Mouse (Mus musculus) liver, embryonic 14.5 days (tissue): ENCODE results near the gene Ezh1. TPM values are rescaled to one million over a fixed set of nuclear protein-coding genes. Genes with fewer than 3 reads are reported as not detected.

Source experiments
- ATAC-seq: fragments of 200-750 bp; cut with Nextera tagmentation; 2 replicates; pipeline ENCODE4 v1.8.0; 2017; ENCODE audit warnings: moderate number of reproducible peaks, mild to moderate bottlenecking, moderate library complexity; ENCODE audit not compliant: insufficient read depth
- DNase-seq, 3 experiments: peaks; one replicate each; pipeline ENCODE4 v3.0.0-alpha.2; 2012 to 2013; ENCODE audit warnings: low read depth in 3 of 3, low spot score in 3 of 3
- H3K27ac ChIP-seq: fragments of 300-500 bp; sonication (generic); 2 replicates; pipeline ENCODE4 v1.5.1; 2014; ENCODE audit warnings: moderate library complexity, mild to moderate bottlenecking, control low read depth, inconsistent platforms
- H3K27me3 ChIP-seq: fragments of 300-500 bp; sonication (generic); 2 replicates; pipeline ENCODE4 v1.6.1; 2014; ENCODE audit warnings: mild to moderate bottlenecking, low read length, moderate library complexity; ENCODE audit not compliant: control insufficient read depth, insufficient read depth
- H3K36me3 ChIP-seq: fragments of 300-500 bp; sonication (generic); replicated peaks from 2 replicates; pipeline ENCODE4 v1.6.1; 2014; ENCODE audit warnings: low read depth; ENCODE audit not compliant: control insufficient read depth, insufficient read depth
- H3K4me1 ChIP-seq, 2 experiments: fragments of 200-500 bp in 1 of 2; fragments of 300-500 bp in 1 of 2; sonication (generic) in 1 of 2; replicated peaks; 2 replicates each; pipeline ENCODE4 v1.6.1; 2012 to 2014; ENCODE audit warnings: antibody characterized with exemption in 1 of 2, inconsistent platforms in 1 of 2, low read length in 1 of 2; ENCODE audit not compliant: control insufficient read depth in 2 of 2, insufficient read depth in 2 of 2
- H3K4me2 ChIP-seq: fragments of 300-500 bp; sonication (generic); 2 replicates; pipeline ENCODE4 v1.6.1; 2014; ENCODE audit warnings: low read depth, mild to moderate bottlenecking, control low read depth, moderate library complexity
- H3K4me3 ChIP-seq, 2 experiments: fragments of 200-500 bp in 1 of 2; fragments of 300-500 bp in 1 of 2; sonication (generic) in 1 of 2; 2 replicates each; pipeline ENCODE4 v1.5.1; 2012 to 2014; ENCODE audit warnings: low read depth in 2 of 2, low read length in 2 of 2, mild to moderate bottlenecking in 2 of 2, control low read depth in 1 of 2, inconsistent platforms in 1 of 2, moderate library complexity in 1 of 2; ENCODE audit not compliant: insufficient read depth in 1 of 2
- H3K9ac ChIP-seq: fragments of 300-500 bp; sonication (generic); replicated peaks from 2 replicates; pipeline ENCODE4 v1.6.1; 2014; ENCODE audit warnings: mild to moderate bottlenecking, control low read depth, moderate library complexity
- H3K9me3 ChIP-seq: fragments of 300-500 bp; sonication (generic); 2 replicates; pipeline ENCODE4 v1.6.1; 2016; ENCODE audit warnings: low read length, mixed read lengths; ENCODE audit not compliant: control insufficient read depth
- CTCF ChIP-seq: IDR thresholded peaks from 2 replicates; pipeline ENCODE4 v1.5.1; 2016; ENCODE audit warnings: antibody characterized with exemption, low read depth, control low read depth
- EP300 ChIP-seq: IDR thresholded peaks from 2 replicates; pipeline ENCODE4 v1.6.1; 2016; ENCODE audit warnings: antibody characterized with exemption, low read depth
- WGBS: fragments of 180-500 bp; shearing (Covaris S2); extraction: QIAGEN DNeasy Blood & Tissue Kit; methylation state at CpG from one replicate; pipeline ENCODE4 v1.1.7; 2014; ENCODE audit not compliant: insufficient replicate concordance; 5-methylcytosine and 5-hydroxymethylcytosine counted together
- polyA plus RNA-seq, 2 experiments: library from polyadenylated mRNA; depleted of rRNA in 1 of 2; stranded (reverse) in 1 of 2; unstranded in 1 of 2; fragments of >200 nt; fragmentation: Nextera tagmentation in 1 of 2; extraction: Ambion mirVana in 1 of 2; gene quantifications; 2 replicates each; pipeline versions ENCODE4 v1.2.1 to v1.2.3; 2012 to 2014

Ezh1 gene
- polyA plus RNA-seq (2012; rRNA removed), result 6.8 and 8.8 TPM in 2 replicates
- polyA plus RNA-seq (2014; fragmentation: Nextera tagmentation; extraction: Ambion mirVana), result 7.9 and 8.1 TPM in 2 replicates

GRCm38 (mm10) chr11:101226065-101226701 lies at the start of gene Ezh1:
TSS of gene Ezh1 (minus strand) at chr11:101226463.
- no peaks in the 10 kb centered on the region for H3K36me3 ChIP-seq
- peak; percentile 42 for TF ChIP-seq CTCF
- no peak for TF ChIP-seq EP300
- H3K27ac ChIP-seq, result peak within 1 kb of the TSS; percentile 82
- ATAC-seq (peak; percentile 97), DNase-seq (peak; percentile 55 to 70 (median 65))
- peaks cover 7 to 17% of the 10 kb centered on the region in 2 experiments; a peak in 3 of 4 replicates for H3K4me1 ChIP-seq
- peak within 1 kb of the TSS; percentile 92 to 99 for H3K4me3 ChIP-seq
- WGBS, result under 1% methylated on average over 56 of the region's 56 CpGs
- H3K27me3 ChIP-seq, result peaks cover 20% of the 10 kb centered on the region
- H3K9me3 ChIP-seq, result no peaks in the 10 kb centered on the region
- peak within 1 kb of the TSS; percentile 98 for H3K9ac ChIP-seq
- H3K4me2 ChIP-seq, result peak within 1 kb of the TSS; percentile 95

- 69% methylated on average over 4 of the region's 4 CpGs for WGBS
- ATAC-seq (no peak), DNase-seq (no peak)
- Histone ChIP-seq H3K4me1 (peaks cover 10 to 19% of the 10 kb centered on the region in 2 experiments), H3K36me3 (no peaks in the 10 kb centered on the region; the same call in 1 of the 2 replicates), H3K4me3 (no peak overlapping the region), H3K4me2 (no peak overlapping the region), H3K9ac (no peak overlapping the region), H3K9me3 (no peaks in the 10 kb centered on the region), H3K27ac (no peak overlapping the region), H3K27me3 (no peaks in the 10 kb centered on the region; the same call in 1 of the 2 replicates)
- TF ChIP-seq CTCF (no peak), EP300 (no peak)
These were observed 49.0 kb upstream of the Ezh1 start for GRCm38 (mm10) chr11:101275309-101275708.

GRCm38 (mm10) chr11:101272446-101272845 lies 46.2 kb upstream of the Ezh1 start:
- H3K36me3 ChIP-seq, result no peaks in the 10 kb centered on the region; the same call in 1 of the 2 replicates
- no peak for DNase-seq
- 69% methylated on average over 3 of the region's 3 CpGs for WGBS

GRCm38 (mm10) chr11:101269577-101270116 lies 43.4 kb upstream of the Ezh1 start:
- no peaks in the 10 kb centered on the region for H3K9me3 ChIP-seq
- H3K4me2 ChIP-seq, result no peak overlapping the region
- no peak overlapping the region for H3K27ac ChIP-seq
- 19% methylated on average over 10 of the region's 10 CpGs for WGBS
- peaks cover 20% of the 10 kb centered on the region for H3K27me3 ChIP-seq
- peak; percentile 51; the same call in 1 of the 2 replicates for ATAC-seq
- DNase-seq, result no peak
- no peak overlapping the region for H3K9ac ChIP-seq
- no peak overlapping the region for H3K4me3 ChIP-seq
- H3K36me3 ChIP-seq, result no peaks in the 10 kb centered on the region
- H3K4me1 ChIP-seq, result peaks cover 6 to 11% of the 10 kb centered on the region in 2 experiments
- TF ChIP-seq CTCF (no peak), EP300 (no peak)

More at GRCm38 (mm10) chr11:101272446-101272845, 46.2 kb upstream of the Ezh1 start:
- no peak overlapping the region for H3K4me3 ChIP-seq
- H3K4me1 ChIP-seq, result peaks cover 9 to 16% of the 10 kb centered on the region in 2 experiments
- H3K27me3 ChIP-seq, result no peaks in the 10 kb centered on the region; the same call in 1 of the 2 replicates
- no peak for ATAC-seq
- no peak for TF ChIP-seq CTCF
- H3K9ac ChIP-seq, result no peak overlapping the region
- no peaks in the 10 kb centered on the region for H3K9me3 ChIP-seq
- no peak overlapping the region for H3K27ac ChIP-seq
- no peak overlapping the region for H3K4me2 ChIP-seq

GRCm38 (mm10) chr11:101265906-101266305 lies 39.6 kb upstream of the Ezh1 start:
- TF ChIP-seq CTCF (no peak), EP300 (no peak)
- DNase-seq (no peak), ATAC-seq (no peak)
- H3K27ac ChIP-seq, result no peak overlapping the region
- H3K36me3 ChIP-seq, result no peaks in the 10 kb centered on the region
- no peaks in the 10 kb centered on the region for H3K9me3 ChIP-seq
- no peak overlapping the region for H3K4me2 ChIP-seq
- peaks cover 48% of the 10 kb centered on the region for H3K27me3 ChIP-seq
- WGBS, result 42% methylated on average over 6 of the region's 6 CpGs
- no peak overlapping the region for H3K4me3 ChIP-seq
- no peak overlapping the region for H3K9ac ChIP-seq
- H3K4me1 ChIP-seq, result peaks cover 10 to 21% of the 10 kb centered on the region in 2 experiments
